Mouse (Mus musculus): ENCODE data around the gene Otud7b. TPM values are rescaled to one million over a fixed set of nuclear protein-coding genes. Genes with fewer than 3 reads are reported as not detected.
A peak's percentile ranks its signal among the peaks of the same experiment; 100 is the strongest.

Otud7b gene
- polyA plus RNA-seq, 1 experiment from 2014 or later = 19.2 TPM

DNA sequence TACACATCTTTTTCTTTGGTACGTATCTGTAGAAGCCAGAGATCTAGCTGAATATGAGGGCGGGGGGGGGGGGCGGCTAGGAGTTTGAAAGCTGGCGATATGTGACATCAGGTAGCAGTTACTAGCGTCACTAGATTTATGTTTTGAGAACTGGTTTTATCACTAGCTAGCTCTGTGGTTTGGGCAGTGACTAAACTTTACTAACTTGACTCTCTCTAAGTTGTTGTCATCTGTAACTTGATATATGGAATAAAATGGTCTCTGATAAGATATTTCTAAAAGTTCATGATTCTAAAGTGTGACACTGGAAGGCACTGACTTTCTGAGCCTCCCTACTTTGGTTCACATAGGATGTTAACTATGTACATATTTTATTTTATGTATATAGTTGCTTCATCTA, 19.9 kb downstream of the Otud7b start:
- H3K4me1 ChIP-seq = no peaks in the 10 kb centered on the region
- no peak for DNase-seq (ENCODE audit: low spot score)
- WGBS = 93% methylated on average over 5 of the region's 5 CpGs
- H3K9me3 ChIP-seq (replicated peaks) = no peaks in the 10 kb centered on the region
- no peaks in the 10 kb centered on the region for H3K36me3 ChIP-seq
- no peak overlapping the region for H3K4me3 ChIP-seq
- H3K27ac ChIP-seq = no peak overlapping the region
- no peaks in the 10 kb centered on the region for H3K27me3 ChIP-seq (ENCODE audit: low read depth, poor library complexity, severe bottlenecking)

DNA sequence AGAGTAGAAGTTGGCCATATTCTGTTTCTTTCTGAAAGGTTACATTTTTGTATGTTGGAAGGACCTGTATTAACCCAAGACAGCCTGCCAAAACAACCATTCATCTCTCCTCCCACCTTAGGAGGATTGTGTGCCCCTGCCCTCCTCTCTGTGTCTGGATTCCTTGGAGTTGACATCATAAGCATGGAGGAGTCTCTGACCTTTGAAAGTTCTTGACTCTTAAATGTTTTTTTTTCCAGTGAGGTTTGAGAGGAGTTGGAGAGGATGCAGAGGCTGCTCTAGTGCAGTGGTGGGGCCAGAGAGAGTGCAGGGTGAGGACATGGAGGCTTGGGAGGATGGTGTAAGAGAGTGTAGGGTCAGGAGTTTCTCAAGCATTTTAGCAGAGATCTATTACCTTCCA, 23.8 kb downstream of the Otud7b start:
- H3K9me3 ChIP-seq (replicated peaks) = no peaks in the 10 kb centered on the region
- no peaks in the 10 kb centered on the region for H3K4me1 ChIP-seq
- no peaks in the 10 kb centered on the region for H3K27me3 ChIP-seq (ENCODE audit: low read depth, poor library complexity, severe bottlenecking)
- no peak for DNase-seq (ENCODE audit: low spot score)
- H3K36me3 ChIP-seq = no peaks in the 10 kb centered on the region
- H3K4me3 ChIP-seq = no peak overlapping the region
- no peak overlapping the region for H3K27ac ChIP-seq

DNA sequence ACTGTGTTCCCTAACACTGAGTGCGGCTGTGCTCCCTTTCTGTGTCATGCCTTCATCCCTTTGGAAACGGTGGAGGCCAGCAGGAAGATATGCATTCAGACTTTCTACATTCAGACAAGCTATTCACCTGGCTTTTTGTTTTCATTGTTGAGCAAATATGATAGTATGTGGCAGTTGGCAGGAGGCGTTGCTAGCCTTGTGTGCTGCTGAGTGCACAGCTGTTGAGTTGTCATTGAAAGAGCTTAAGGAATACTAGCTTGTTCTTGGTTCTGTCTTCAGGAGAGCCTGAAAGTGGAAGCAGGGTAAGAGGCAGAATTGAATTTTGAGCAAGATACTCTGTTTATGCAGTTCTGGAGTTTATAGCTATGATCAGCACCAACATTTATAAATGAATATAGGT, 28.2 kb downstream of the Otud7b start:
- H3K27me3 ChIP-seq (ENCODE audit: low read depth, poor library complexity, severe bottlenecking) = no peaks in the 10 kb centered on the region
- H3K4me3 ChIP-seq = no peak overlapping the region
- no peak overlapping the region for H3K27ac ChIP-seq
- WGBS = 93% methylated on average over 3 of the region's 3 CpGs
- no peaks in the 10 kb centered on the region for H3K9me3 ChIP-seq (replicated peaks)
- DNase-seq (ENCODE audit: low spot score) = no peak
- no peaks in the 10 kb centered on the region for H3K4me1 ChIP-seq
- peaks cover 21% of the 10 kb centered on the region for H3K36me3 ChIP-seq

DNA sequence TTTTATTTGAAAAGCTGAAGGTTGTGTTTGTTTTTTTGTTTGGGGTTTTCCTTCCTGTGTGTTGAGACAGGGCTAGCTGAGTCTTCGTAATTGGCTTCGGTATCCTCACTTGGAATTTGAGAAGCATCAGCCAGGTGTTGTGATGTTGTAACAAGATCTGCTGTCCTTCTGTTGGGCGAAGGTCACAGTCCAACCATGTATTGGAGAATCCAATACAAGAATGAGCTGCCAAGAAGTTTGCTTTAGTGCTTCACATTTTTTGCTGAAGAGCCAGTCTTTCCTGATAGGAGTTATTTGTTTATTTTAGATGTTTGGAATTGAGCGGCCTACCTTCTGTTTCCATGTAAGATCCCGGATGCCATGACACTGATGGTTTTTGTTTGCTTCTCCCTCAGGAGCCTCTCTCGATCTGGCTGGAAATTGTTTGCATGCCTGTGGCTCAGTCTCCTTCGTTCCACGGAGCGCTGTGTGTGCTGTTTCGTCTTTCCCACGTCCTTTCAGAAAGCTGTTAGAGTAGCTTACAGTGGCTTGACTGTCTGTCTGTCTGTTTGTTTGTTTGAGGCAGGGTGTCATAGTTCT, 29.1 kb downstream of the Otud7b start:
- H3K4me1 ChIP-seq = no peaks in the 10 kb centered on the region
- H3K9me3 ChIP-seq (replicated peaks) = no peaks in the 10 kb centered on the region
- no peaks in the 10 kb centered on the region for H3K27me3 ChIP-seq (ENCODE audit: low read depth, poor library complexity, severe bottlenecking)
- H3K36me3 ChIP-seq = peaks cover 28% of the 10 kb centered on the region
- DNase-seq (ENCODE audit: low spot score) = no peak
- H3K27ac ChIP-seq = no peak overlapping the region
- 87% methylated on average over 11 of the region's 11 CpGs for WGBS
- no peak overlapping the region for H3K4me3 ChIP-seq

DNA sequence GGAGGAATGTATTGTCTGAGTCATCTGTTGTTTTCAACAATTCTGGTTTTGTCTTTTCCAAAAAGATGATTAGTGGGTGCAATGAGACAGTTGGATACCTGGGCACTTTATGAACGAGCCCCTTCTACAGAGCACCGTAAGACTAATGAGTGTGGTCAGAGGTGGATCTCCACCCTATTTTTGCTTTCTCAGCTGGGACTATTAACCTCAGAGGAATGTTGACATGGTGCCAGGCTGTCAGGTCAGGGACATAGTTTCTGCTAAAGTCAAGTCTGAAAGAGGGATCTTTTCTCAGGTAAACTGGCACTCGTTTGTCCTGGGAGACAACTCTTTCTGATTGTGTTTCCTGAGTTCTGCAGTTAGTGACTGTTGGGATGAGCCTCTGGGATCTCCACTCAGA, 30.7 kb downstream of the Otud7b start:
- WGBS = 88% methylated on average over 3 of the region's 3 CpGs
- Histone ChIP-seq H3K4me3 (no peak overlapping the region), H3K27ac (no peak overlapping the region), H3K9me3 (replicated peaks) (no peaks in the 10 kb centered on the region), H3K36me3 (peaks cover 41% of the 10 kb centered on the region), H3K27me3 (ENCODE audit: low read depth, poor library complexity, severe bottlenecking) (no peaks in the 10 kb centered on the region), H3K4me1 (no peaks in the 10 kb centered on the region)
- no peak for DNase-seq (ENCODE audit: low spot score)

DNA sequence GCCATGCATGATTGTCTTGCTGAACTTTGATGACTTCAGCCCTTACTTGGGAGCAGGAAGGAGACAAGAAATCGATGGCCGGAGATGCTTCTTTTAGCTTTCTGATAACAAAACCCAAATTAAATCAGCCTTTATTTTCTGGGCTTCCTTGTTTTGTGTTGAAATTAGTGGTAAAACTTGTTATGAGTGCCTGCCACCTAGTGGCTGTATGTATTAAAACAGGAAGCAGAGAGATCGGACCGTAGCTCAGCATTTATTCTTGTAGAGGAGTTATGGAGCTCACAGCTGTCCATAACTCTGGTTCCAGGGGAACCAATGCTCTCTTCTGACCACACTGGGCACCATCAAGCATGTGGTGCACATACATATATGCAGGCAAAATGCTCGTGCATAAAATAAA, 43.6 kb downstream of the Otud7b start:
- WGBS = 33% methylated on average over 5 of the region's 5 CpGs
- DNase-seq (ENCODE audit: low spot score) = no peak
- H3K27ac ChIP-seq = no peak overlapping the region
- H3K4me3 ChIP-seq = no peak overlapping the region
- no peaks in the 10 kb centered on the region for H3K9me3 ChIP-seq (replicated peaks)
- no peaks in the 10 kb centered on the region for H3K27me3 ChIP-seq (ENCODE audit: low read depth, poor library complexity, severe bottlenecking)
- H3K36me3 ChIP-seq = peaks cover 64% of the 10 kb centered on the region
- no peaks in the 10 kb centered on the region for H3K4me1 ChIP-seq

DNA sequence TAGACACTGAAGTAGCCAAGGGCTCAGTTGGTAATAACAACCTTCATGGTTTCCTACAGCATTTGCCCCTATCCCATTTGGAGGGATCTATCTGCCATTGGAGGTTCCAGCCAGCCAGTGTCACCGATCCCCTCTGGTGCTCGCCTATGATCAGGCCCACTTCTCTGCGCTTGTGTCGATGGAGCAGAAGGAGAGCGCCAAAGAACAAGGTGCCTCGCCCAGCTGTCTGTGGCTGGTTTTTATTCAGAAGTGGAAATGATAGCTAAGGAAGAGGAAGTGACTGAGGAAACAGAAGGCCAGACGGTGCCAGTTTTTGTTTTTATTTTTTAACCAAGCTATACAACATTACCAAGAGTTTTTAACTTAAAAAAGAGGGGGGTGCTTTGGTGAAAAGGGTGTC, 47.5 kb downstream of the Otud7b start:
- no peak for DNase-seq (ENCODE audit: low spot score)
- Histone ChIP-seq H3K4me1 (no peaks in the 10 kb centered on the region), H3K27ac (no peak overlapping the region), H3K4me3 (no peak overlapping the region), H3K27me3 (ENCODE audit: low read depth, poor library complexity, severe bottlenecking) (no peaks in the 10 kb centered on the region), H3K36me3 (peaks cover 70% of the 10 kb centered on the region), H3K9me3 (replicated peaks) (no peaks in the 10 kb centered on the region)
- 93% methylated on average over 7 of the region's 7 CpGs for WGBS

DNA sequence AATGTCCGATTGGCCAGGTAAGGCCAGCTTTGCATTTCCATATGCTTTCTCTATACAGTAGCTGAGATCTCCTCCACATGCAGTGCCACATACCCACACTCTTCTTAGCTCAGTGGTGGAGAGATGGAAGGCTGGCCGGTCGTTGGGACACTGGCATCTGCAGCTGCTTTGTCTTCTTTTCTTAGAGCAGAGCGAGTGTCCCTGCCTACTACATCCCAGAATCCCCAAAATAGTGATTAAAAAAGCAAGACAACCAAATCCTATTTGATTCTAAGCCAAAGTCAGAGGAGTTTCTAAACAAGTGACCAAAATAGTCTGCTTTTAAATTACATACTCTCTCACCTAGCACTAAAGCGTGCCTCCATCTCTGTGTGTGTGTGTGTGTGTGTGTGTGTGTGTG, 48.3 kb downstream of the Otud7b start:
- Histone ChIP-seq H3K9me3 (replicated peaks) (no peaks in the 10 kb centered on the region), H3K27me3 (ENCODE audit: low read depth, poor library complexity, severe bottlenecking) (no peaks in the 10 kb centered on the region), H3K27ac (no peak overlapping the region), H3K4me1 (no peaks in the 10 kb centered on the region), H3K36me3 (peaks cover 72% of the 10 kb centered on the region), H3K4me3 (no peak overlapping the region)
- no peak for DNase-seq (ENCODE audit: low spot score)
- 95% methylated on average over 5 of the region's 5 CpGs for WGBS

DNA sequence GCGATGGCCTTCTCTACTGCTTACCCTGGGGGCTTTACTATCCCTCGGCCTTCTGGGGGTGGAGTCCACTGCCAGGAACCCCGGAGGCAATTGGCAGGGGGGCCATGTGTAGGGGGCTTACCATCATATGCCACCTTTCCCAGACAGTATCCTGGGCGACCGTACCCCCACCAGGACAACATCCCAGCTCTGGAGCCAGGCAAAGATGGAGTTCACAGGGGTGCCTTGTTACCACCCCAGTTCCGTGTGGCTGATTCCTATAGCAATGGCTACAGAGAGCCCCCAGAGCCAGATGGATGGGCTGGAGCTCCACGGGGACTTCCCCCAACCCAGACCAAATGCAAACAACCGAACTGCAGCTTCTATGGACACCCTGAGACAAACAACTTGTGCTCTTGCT, 51.2 kb downstream of the Otud7b start:
- peak overlapping the region; percentile 56; the same call in 1 of the 2 replicates for H3K27ac ChIP-seq
- H3K9me3 ChIP-seq (replicated peaks) = no peaks in the 10 kb centered on the region
- peaks cover 62% of the 10 kb centered on the region for H3K36me3 ChIP-seq
- no peak overlapping the region for H3K4me3 ChIP-seq
- no peak for DNase-seq (ENCODE audit: low spot score)
- WGBS = 85% methylated on average over 8 of the region's 8 CpGs
- no peaks in the 10 kb centered on the region for H3K27me3 ChIP-seq (ENCODE audit: low read depth, poor library complexity, severe bottlenecking)
- peaks cover 20% of the 10 kb centered on the region for H3K4me1 ChIP-seq

DNA sequence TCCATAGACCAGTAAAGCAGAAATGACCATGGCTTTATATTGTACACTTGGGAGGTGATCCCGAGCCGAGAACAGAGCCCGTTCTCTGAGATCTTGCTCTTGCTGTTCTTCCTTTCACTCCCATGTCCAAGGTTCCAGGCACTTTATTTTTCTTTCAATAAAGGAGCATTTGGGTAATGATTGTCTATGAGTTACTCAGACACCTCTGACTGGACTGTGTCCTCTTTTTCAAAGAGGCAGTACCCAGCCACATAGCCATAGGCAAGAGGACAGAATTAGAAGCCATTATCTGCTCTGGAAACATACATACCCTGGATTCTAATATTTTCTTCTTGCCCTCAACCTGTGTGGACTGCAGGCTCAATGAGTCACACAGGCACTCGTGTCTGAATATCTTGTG, 55.5 kb downstream of the Otud7b start:
- 82% methylated on average over 4 of the region's 4 CpGs for WGBS
- H3K4me3 ChIP-seq = no peak overlapping the region
- H3K27me3 ChIP-seq (ENCODE audit: low read depth, poor library complexity, severe bottlenecking) = no peaks in the 10 kb centered on the region
- no peaks in the 10 kb centered on the region for H3K9me3 ChIP-seq (replicated peaks)
- DNase-seq (ENCODE audit: low spot score) = no peak
- H3K27ac ChIP-seq = peak overlapping the region; percentile 86
- H3K36me3 ChIP-seq = peaks cover 18% of the 10 kb centered on the region
- peaks cover 44% of the 10 kb centered on the region for H3K4me1 ChIP-seq

DNA sequence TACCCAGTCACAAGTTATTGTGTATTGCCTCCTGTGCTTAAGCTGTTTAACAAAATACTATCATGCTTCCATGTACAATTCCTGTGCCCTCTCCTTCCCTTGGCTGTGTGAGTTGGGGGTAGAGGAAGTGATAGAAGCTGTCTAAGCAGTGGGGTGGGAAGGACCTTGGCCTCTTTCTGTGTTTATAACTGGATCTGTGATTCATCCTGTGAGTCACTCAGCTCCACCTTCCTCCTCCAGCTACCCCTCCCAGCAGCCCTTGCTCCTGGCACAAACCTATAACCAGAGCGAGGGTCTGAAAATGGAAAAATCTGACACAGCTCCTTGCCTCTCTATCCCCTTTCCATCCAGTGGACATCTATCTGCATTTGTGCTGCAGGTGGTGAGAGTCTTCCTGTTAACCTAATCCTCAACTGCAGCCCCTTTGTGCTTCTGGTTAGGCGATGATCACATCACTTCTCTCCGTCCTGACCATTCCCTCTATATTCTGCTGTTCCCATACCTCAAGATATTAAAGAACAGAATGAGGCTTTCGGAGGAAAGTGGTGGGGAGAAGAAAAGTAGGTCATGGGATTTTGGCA, 56.0 kb downstream of the Otud7b start:
- H3K27ac ChIP-seq = peak overlapping the region; percentile 86
- WGBS = 61% methylated on average over 4 of the region's 4 CpGs
- peaks cover 14% of the 10 kb centered on the region for H3K36me3 ChIP-seq
- no peaks in the 10 kb centered on the region for H3K9me3 ChIP-seq (replicated peaks)
- H3K4me3 ChIP-seq = peak overlapping the region; percentile 62
- no peak for DNase-seq (ENCODE audit: low spot score)
- H3K27me3 ChIP-seq (ENCODE audit: low read depth, poor library complexity, severe bottlenecking) = no peaks in the 10 kb centered on the region
- peaks cover 44% of the 10 kb centered on the region for H3K4me1 ChIP-seq

DNA sequence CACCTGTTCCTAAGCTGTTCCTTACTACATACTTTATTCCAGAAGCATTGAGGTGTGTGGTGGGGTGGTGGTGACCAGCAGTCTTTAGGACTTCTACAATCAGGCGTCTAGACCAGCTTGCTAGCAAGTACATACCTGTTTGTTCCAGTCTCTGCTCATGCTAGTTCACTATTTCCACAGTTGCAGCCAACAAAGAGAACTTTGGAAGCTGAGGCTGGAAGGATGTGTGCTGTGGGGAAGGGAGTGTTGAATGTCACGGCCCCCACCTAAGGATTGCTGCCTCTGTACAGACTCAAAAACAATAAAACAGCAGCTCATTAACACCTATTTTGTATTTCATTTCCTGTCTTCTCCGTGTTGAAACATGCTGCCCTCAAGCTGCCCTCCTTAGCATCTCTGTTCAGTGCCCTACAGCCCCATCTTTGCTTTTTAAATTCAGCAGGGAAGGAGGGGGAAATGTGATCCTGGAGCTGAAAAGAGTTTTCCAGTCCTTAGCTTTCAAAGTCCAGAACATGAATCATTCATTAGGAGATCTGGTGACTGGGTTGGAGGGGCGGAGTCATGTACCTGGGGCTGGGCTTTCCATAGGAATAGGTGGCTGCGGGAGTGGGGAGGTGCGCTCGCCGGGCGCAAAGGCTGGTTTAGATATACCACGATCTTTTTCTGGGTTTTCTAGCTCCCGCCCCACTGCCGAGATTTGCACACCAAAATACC, 56.6 kb downstream of the Otud7b start:
- H3K4me3 ChIP-seq = peak overlapping the region; percentile 62
- no peaks in the 10 kb centered on the region for H3K9me3 ChIP-seq (replicated peaks)
- H3K36me3 ChIP-seq = peaks cover 7% of the 10 kb centered on the region
- peak overlapping the region; percentile 86 for H3K27ac ChIP-seq
- peaks cover 44% of the 10 kb centered on the region for H3K4me1 ChIP-seq
- no peaks in the 10 kb centered on the region for H3K27me3 ChIP-seq (ENCODE audit: low read depth, poor library complexity, severe bottlenecking)
- WGBS = 2% methylated on average over 12 of the region's 12 CpGs
- DNase-seq (ENCODE audit: low spot score) = peak; percentile 66
